Mouse (Mus musculus) embryonic stem cell, embryonic (primary cell): ENCODE measurements at regions not wholly inside any gene's neighbourhood (a gene's known extent, or its start where the extent isn't known, plus 50 kb on each side); places are given as distances from the start of the nearest gene placed in this dataset.

Experiments
- CTCF ChIA-PET, 4 experiments: fragments of 300-600 bp in 2 of 4; fragments of 350-600 bp in 2 of 4; sonication (Branson Sonifier 250); formaldehyde crosslinking; loops; one replicate each; lab custom pipeline; 2022; ENCODE audit warnings: inconsistent platforms in 2 of 4; lab: Charles Lee
- POLR2A ChIA-PET, 4 experiments: fragments of 300-600 bp in 2 of 4; fragments of 350-600 bp in 2 of 4; sonication (Branson Sonifier 250); formaldehyde crosslinking; loops; one replicate each; lab custom pipeline; 2022; ENCODE audit warnings: antibody characterized with exemption in 4 of 4, inconsistent platforms in 1 of 4; lab: Charles Lee

GRCm38 (mm10) chr4:7527718-7528117, 711.1 kb downstream of the Car8 start:
- CTCF ChIA-PET, result no interaction called here
- POLR2A ChIA-PET, result no interaction called here

- CTCF ChIA-PET, result no interaction called here
- POLR2A ChIA-PET, result no interaction called here
Observed at GRCm38 (mm10) chr4:7513081-7513480, 725.8 kb downstream of the Car8 start.

- ChIA-PET POLR2A (no interaction called here), CTCF (no interaction called here)
Observed at GRCm38 (mm10) chr4:7485552-7485951, 753.3 kb downstream of the Car8 start.

- ChIA-PET CTCF (no interaction called here), POLR2A (interaction anchor here in 1 of 4 experiments (0.7 kb wide), 1 partner anchor 30 kb away, joined by 4 read pairs; no protein-coding TSS in a partner anchor)
Observed at GRCm38 (mm10) chr4:7455130-7455529, 783.7 kb downstream of the Car8 start.

- POLR2A ChIA-PET, result interaction anchor here in 1 of 4 experiments (0.5 kb wide), 1 partner anchor 94 kb away, joined by 3 read pairs; no protein-coding TSS in a partner anchor
Observed at GRCm38 (mm10) chr4:7452678-7453077, 786.2 kb downstream of the Car8 start.

GRCm38 (mm10) chr4:7450991-7451390, 787.9 kb downstream of the Car8 start:
- POLR2A ChIA-PET, result no interaction called here
- CTCF ChIA-PET, result interaction anchor here in 1 of 4 experiments (0.7 kb wide), 1 partner anchor 592 kb away, joined by 3 read pairs; no protein-coding TSS in a partner anchor

More at GRCm38 (mm10) chr4:7452678-7453077, 786.2 kb downstream of the Car8 start:
- CTCF ChIA-PET, result no interaction called here

- POLR2A ChIA-PET, result no interaction called here
- CTCF ChIA-PET, result no interaction called here
Observed at GRCm38 (mm10) chr4:7429308-7429707, 809.5 kb downstream of the Car8 start.

- ChIA-PET POLR2A (no interaction called here), CTCF (no interaction called here)
Observed at GRCm38 (mm10) chr4:7424081-7424480, 814.8 kb downstream of the Car8 start.

GRCm38 (mm10) chr4:7423204-7423603, 815.6 kb downstream of the Car8 start:
- CTCF ChIA-PET, result no interaction called here
- POLR2A ChIA-PET, result no interaction called here

- ChIA-PET POLR2A (no interaction called here), CTCF (no interaction called here)
Observed at GRCm38 (mm10) chr4:7422787-7423186, 816.1 kb downstream of the Car8 start.

- ChIA-PET CTCF (no interaction called here), POLR2A (no interaction called here)
Observed at GRCm38 (mm10) chr4:7414301-7414700, 824.5 kb downstream of the Car8 start.

GRCm38 (mm10) chr4:7392696-7393095, 846.1 kb downstream of the Car8 start:
- CTCF ChIA-PET, result no interaction called here
- POLR2A ChIA-PET, result no interaction called here

GRCm38 (mm10) chr4:7391596-7391995, 847.2 kb downstream of the Car8 start:
- POLR2A ChIA-PET, result no interaction called here
- CTCF ChIA-PET, result no interaction called here

GRCm38 (mm10) chr4:7385069-7385468, 853.8 kb downstream of the Car8 start:
- ChIA-PET POLR2A (no interaction called here), CTCF (no interaction called here)

- ChIA-PET CTCF (no interaction called here), POLR2A (interaction anchor here in 1 of 4 experiments (0.6 kb wide), 1 partner anchor 650 kb away, joined by 3 read pairs; no protein-coding TSS in a partner anchor)
Observed at GRCm38 (mm10) chr4:7379996-7380395, 858.8 kb downstream of the Car8 start.

GRCm38 (mm10) chr4:7364238-7365040, 874.4 kb downstream of the Car8 start:
- POLR2A ChIA-PET, result no interaction called here
- CTCF ChIA-PET, result no interaction called here

- ChIA-PET CTCF (no interaction called here), POLR2A (interaction anchor here in 1 of 4 experiments (0.7 kb wide), 1 partner anchor 58 kb away, joined by 3 read pairs; no protein-coding TSS in a partner anchor)
Observed at GRCm38 (mm10) chr4:7363508-7363907, 875.3 kb downstream of the Car8 start.

- ChIA-PET POLR2A (no interaction called here), CTCF (no interaction called here)
Observed at GRCm38 (mm10) chr4:7356202-7356601, 882.6 kb downstream of the Car8 start.

- CTCF ChIA-PET, result no interaction called here
- POLR2A ChIA-PET, result no interaction called here
Observed at GRCm38 (mm10) chr4:7347317-7347716, 891.5 kb downstream of the Car8 start.

- POLR2A ChIA-PET, result no interaction called here
- CTCF ChIA-PET, result no interaction called here
Observed at GRCm38 (mm10) chr4:7341159-7341558, 897.7 kb downstream of the Car8 start.

GRCm38 (mm10) chr4:7314261-7314660, 924.6 kb downstream of the Car8 start:
- POLR2A ChIA-PET, result no interaction called here
- CTCF ChIA-PET, result no interaction called here
